Mouse (Mus musculus) myocyte (in vitro differentiated cells): ENCODE measurements around the gene Ccr6. TPM values are rescaled to one million over a fixed set of nuclear protein-coding genes. Genes with fewer than 3 reads are reported as not detected.

Experiments used
- H3K27me3 ChIP-seq: one replicate; pipeline ENCODE4 v1.6.1; 2011; ENCODE audit not compliant: control insufficient read depth, insufficient read depth, insufficient read length
- H3K36me3 ChIP-seq: one replicate; pipeline ENCODE4 v1.6.1; 2011; ENCODE audit not compliant: control insufficient read depth, insufficient read depth
- H3K4me2 ChIP-seq: one replicate; pipeline ENCODE4 v1.6.1; 2011; ENCODE audit warnings: low read depth, control low read depth
- H3K4me3 ChIP-seq: one replicate; pipeline ENCODE4 v1.5.1; 2011; ENCODE audit warnings: mild to moderate bottlenecking, control low read depth, moderate library complexity
- H3K79me2 ChIP-seq: one replicate; pipeline ENCODE4 v1.6.1; 2011; ENCODE audit not compliant: control insufficient read depth, insufficient read depth
- H3ac ChIP-seq: one replicate; pipeline ENCODE4 v1.6.1; 2011; ENCODE audit not compliant: control insufficient read depth, insufficient read length
- CEBPB ChIP-seq: IDR thresholded peaks from 2 replicates; pipeline ENCODE4 v1.6.1; 2011; ENCODE audit warnings: mild to moderate bottlenecking, moderate library complexity; ENCODE audit not compliant: poor library complexity, insufficient read depth, severe bottlenecking
- E2F4 ChIP-seq: IDR thresholded peaks from one replicate; pipeline ENCODE4 v1.6.1; 2011; ENCODE audit warnings: mild to moderate bottlenecking, control low read depth, moderate library complexity; ENCODE audit not compliant: insufficient read depth
- MAX ChIP-seq: IDR thresholded peaks from one replicate; pipeline ENCODE4 v1.6.1; 2011; ENCODE audit warnings: low read depth, mild to moderate bottlenecking, control low read depth
- MYOD1 ChIP-seq, 3 experiments: IDR thresholded peaks; one replicate each; pipeline ENCODE4 v1.6.1; 2011; ENCODE audit warnings: control low read depth in 2 of 3, low read depth in 2 of 3, mild to moderate bottlenecking in 2 of 3, moderate library complexity in 1 of 3; ENCODE audit not compliant: insufficient read length in 2 of 3, control insufficient read depth in 1 of 3
- MYOG ChIP-seq, 3 experiments: IDR thresholded peaks; one replicate each; pipeline ENCODE4 v1.6.1; 2011; ENCODE audit warnings: control low read depth in 2 of 3, low read depth in 2 of 3, mild to moderate bottlenecking in 2 of 3; ENCODE audit not compliant: insufficient read length in 2 of 3, control insufficient read depth in 1 of 3, insufficient read depth in 1 of 3
- POLR2A ChIP-seq: IDR thresholded peaks from one replicate; pipeline ENCODE4 v1.6.1; 2011; ENCODE audit warnings: low read depth, mild to moderate bottlenecking, control low read depth, moderate library complexity; ENCODE audit not compliant: insufficient read length
- POLR2AphosphoS2 ChIP-seq: IDR thresholded peaks from one replicate; pipeline ENCODE4 v1.6.1; 2011; ENCODE audit warnings: low read depth, control low read depth; ENCODE audit not compliant: insufficient read length
- REST ChIP-seq: IDR thresholded peaks from one replicate; pipeline ENCODE4 v1.6.1; 2011; ENCODE audit warnings: mild to moderate bottlenecking, control low read depth, moderate library complexity; ENCODE audit not compliant: insufficient read depth, insufficient read length
- SRF ChIP-seq: IDR thresholded peaks from one replicate; pipeline ENCODE4 v1.6.1; 2011; ENCODE audit warnings: low read depth; ENCODE audit not compliant: control insufficient read depth, insufficient read length
- TCF12 ChIP-seq: IDR thresholded peaks from one replicate; pipeline ENCODE4 v1.6.1; 2011; ENCODE audit warnings: mild to moderate bottlenecking, control low read depth; ENCODE audit not compliant: poor library complexity, insufficient read depth, severe bottlenecking
- TCF3 ChIP-seq: IDR thresholded peaks from one replicate; pipeline ENCODE4 v1.6.1; 2011; ENCODE audit warnings: low read depth, control low read depth; ENCODE audit not compliant: insufficient read length
- USF1 ChIP-seq: IDR thresholded peaks from one replicate; pipeline ENCODE4 v1.6.1; 2011; ENCODE audit warnings: low read depth, mild to moderate bottlenecking, control low read depth, moderate library complexity
- polyA plus RNA-seq: library from polyadenylated mRNA; unstranded; fragments of >200 nt; fragmentation: generic; extraction: Trizol; gene quantifications from one replicate; pipeline ENCODE4 v1.2.1, GENCODE M21; 2012; ENCODE audit warnings: missing spikeins

The Ccr6 gene
- polyA plus RNA-seq, 1 experiment = not detected

- H3K79me2 ChIP-seq = no peaks in the 10 kb centered on the region
- no peaks in the 10 kb centered on the region for H3K27me3 ChIP-seq
- no peaks in the 10 kb centered on the region for H3K36me3 ChIP-seq
- H3K4me3 ChIP-seq = no peak overlapping the region
- H3K4me2 ChIP-seq = no peak overlapping the region
- TF ChIP-seq USF1 (no peak), POLR2AphosphoS2 (no peak), CEBPB (no peak), MYOD1 (IDR thresholded peaks at IDR 0.05; ENCODE audit: control insufficient read depth in 1 of 3, insufficient read length in 2 of 3, low read depth in 2 of 3) (no peak), MAX (no peak), MYOG (IDR thresholded peaks at IDR 0.05; ENCODE audit: control insufficient read depth in 1 of 3, insufficient read depth in 1 of 3, insufficient read length in 2 of 3, low read depth in 2 of 3) (no peak)
- no peak overlapping the region for H3ac ChIP-seq
Measured at GRCm38 (mm10) chr17:8289993-8290679, 54.3 kb downstream of the Ccr6 start.

DNA sequence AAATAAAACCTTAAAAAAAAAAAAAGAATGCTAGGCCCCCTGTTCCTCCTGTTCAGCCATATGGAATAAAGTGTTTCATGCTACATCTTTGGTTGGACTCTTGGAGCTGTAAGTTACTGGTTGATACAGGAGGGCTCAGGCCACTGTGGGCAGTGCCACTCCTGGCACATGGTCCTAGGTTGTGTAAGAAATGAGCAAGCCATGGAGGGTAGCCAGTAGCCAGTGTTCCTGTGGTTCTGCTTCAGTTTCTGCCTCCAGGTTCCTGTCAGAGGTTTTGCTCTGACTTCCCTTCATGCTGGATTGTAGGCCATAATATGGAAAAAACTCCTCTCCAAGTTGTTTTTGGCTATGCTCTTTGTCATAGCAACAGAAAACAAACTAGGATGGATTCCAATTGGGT lies 54.9 kb downstream of the Ccr6 start:
- Histone ChIP-seq H3K4me2 (no peak overlapping the region), H3ac (no peak overlapping the region), H3K27me3 (no peaks in the 10 kb centered on the region), H3K36me3 (no peaks in the 10 kb centered on the region), H3K4me3 (no peak overlapping the region), H3K79me2 (no peaks in the 10 kb centered on the region)
- TF ChIP-seq MAX = no peak
- no peak for TF ChIP-seq TCF3
- TF ChIP-seq MYOG (IDR thresholded peaks at IDR 0.05; ENCODE audit: control insufficient read depth in 1 of 3, insufficient read depth in 1 of 3, insufficient read length in 2 of 3, low read depth in 2 of 3) = no peak
- no peak for TF ChIP-seq TCF12
- TF ChIP-seq USF1 = no peak

DNA sequence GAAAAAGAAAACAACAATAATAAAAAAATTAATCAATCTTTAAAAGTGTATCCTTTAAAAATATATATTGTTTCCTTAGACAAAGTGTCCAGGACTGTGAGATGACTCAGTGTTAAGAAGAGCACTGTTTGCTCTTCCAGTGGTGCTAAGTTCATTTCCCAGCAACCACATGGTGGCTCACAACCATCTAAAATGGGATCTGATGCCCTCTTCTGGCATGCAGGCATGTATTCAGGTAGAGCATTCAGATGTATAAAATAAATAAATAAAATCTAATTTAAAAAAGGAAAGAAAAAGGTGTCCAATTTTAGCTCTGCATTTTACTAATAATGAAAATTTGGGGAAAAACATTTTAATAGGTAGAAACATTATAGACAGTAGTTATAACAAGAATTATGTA lies 60.0 kb downstream of the Ccr6 start:
- no peak overlapping the region for H3ac ChIP-seq
- no peaks in the 10 kb centered on the region for H3K36me3 ChIP-seq
- H3K4me2 ChIP-seq = no peak overlapping the region
- H3K27me3 ChIP-seq = no peaks in the 10 kb centered on the region
- no peak for TF ChIP-seq TCF3
- no peak for TF ChIP-seq POLR2A
- TF ChIP-seq TCF12 = no peak
- TF ChIP-seq USF1 = no peak
- TF ChIP-seq MAX = no peak
- TF ChIP-seq POLR2AphosphoS2 = no peak
- TF ChIP-seq REST = no peak
- H3K4me3 ChIP-seq = no peak overlapping the region
- H3K79me2 ChIP-seq = no peaks in the 10 kb centered on the region

GRCm38 (mm10) chr17:8296313-8296844 lies 60.5 kb downstream of the Ccr6 start:
- Histone ChIP-seq H3K4me3 (no peak overlapping the region), H3ac (no peak overlapping the region), H3K27me3 (no peaks in the 10 kb centered on the region), H3K4me2 (no peak overlapping the region), H3K79me2 (no peaks in the 10 kb centered on the region), H3K36me3 (no peaks in the 10 kb centered on the region)
- TF ChIP-seq E2F4 (no peak), MYOD1 (IDR thresholded peaks at IDR 0.05; ENCODE audit: control insufficient read depth in 1 of 3, insufficient read length in 2 of 3, low read depth in 2 of 3) (no peak), POLR2AphosphoS2 (no peak), CEBPB (no peak), MYOG (IDR thresholded peaks at IDR 0.05; ENCODE audit: control insufficient read depth in 1 of 3, insufficient read depth in 1 of 3, insufficient read length in 2 of 3, low read depth in 2 of 3) (no peak), SRF (no peak), TCF12 (no peak), POLR2A (no peak), USF1 (no peak), TCF3 (no peak), MAX (no peak)

- no peak overlapping the region for H3K4me2 ChIP-seq
- no peaks in the 10 kb centered on the region for H3K79me2 ChIP-seq
- no peak for TF ChIP-seq MAX
- TF ChIP-seq USF1 = no peak
- no peak for TF ChIP-seq MYOG (IDR thresholded peaks at IDR 0.05; ENCODE audit: control insufficient read depth in 1 of 3, insufficient read depth in 1 of 3, insufficient read length in 2 of 3, low read depth in 2 of 3)
- no peak for TF ChIP-seq POLR2AphosphoS2
- no peak for TF ChIP-seq TCF3
- no peak for TF ChIP-seq CEBPB
- no peak for TF ChIP-seq REST
- no peak for TF ChIP-seq E2F4
- no peak for TF ChIP-seq TCF12
- no peaks in the 10 kb centered on the region for H3K36me3 ChIP-seq
- H3ac ChIP-seq = no peak overlapping the region
- no peak overlapping the region for H3K4me3 ChIP-seq
- no peaks in the 10 kb centered on the region for H3K27me3 ChIP-seq
Measured at GRCm38 (mm10) chr17:8297746-8298145, 61.9 kb downstream of the Ccr6 start.
